Mouse (Mus musculus) heart, embryonic 12.5 days (tissue): Measurements from ENCODE around the gene Ccdc84. TPM values are rescaled to one million over a fixed set of nuclear protein-coding genes. Genes with fewer than 3 reads are reported as not detected.

Source experiments
- microRNA-seq: library from miRNA; unstranded; fragments of <30 nt; microRNA quantifications from one replicate; pipeline ENCODE4, GENCODE M21; 2017
- polyA plus RNA-seq: library from polyadenylated mRNA; unstranded; fragments of >200 nt; fragmentation: Nextera tagmentation; extraction: Ambion mirVana; gene quantifications from 2 replicates; pipeline ENCODE4 v1.2.1, GENCODE M21; 2016

The Ccdc84 gene
- polyA plus RNA-seq, 1 experiment from 2014 or later: 21.6 TPM

Small RNA genes within 50 kb of the gene (microRNA-seq; reads per million reads assigned to microRNA genes)
- gene Mir7085: not detected

Other genes starting within 250 kb of the Ccdc84 start
- gene Cbl, start 184.5 kb downstream of the Ccdc84 start, polyA plus RNA-seq: 18.3 and 20.0 TPM in 2 replicates
- gene Ccdc153, start 177.9 kb downstream of the Ccdc84 start, polyA plus RNA-seq: not detected in 2 replicates
- gene Pdzd3, start 167.1 kb downstream of the Ccdc84 start, polyA plus RNA-seq: not detected in 2 replicates
- gene Nlrx1, start 150.0 kb downstream of the Ccdc84 start, polyA plus RNA-seq: 6.9 and 7.7 TPM in 2 replicates
- gene Abcg4, start 130.0 kb downstream of the Ccdc84 start, polyA plus RNA-seq: 4.3 and 4.6 TPM in 2 replicates
- gene Hinfp, start 112.9 kb downstream of the Ccdc84 start, polyA plus RNA-seq: 16.5 and 18.3 TPM in 2 replicates
- gene C2cd2l, start 98.3 kb downstream of the Ccdc84 start, polyA plus RNA-seq: 8.6 and 10.3 TPM in 2 replicates
- gene Dpagt1, start 92.5 kb downstream of the Ccdc84 start, polyA plus RNA-seq: 29.7 and 31.4 TPM in 2 replicates
- 221 and 231 TPM in 2 replicates for gene H2afx, start 83.9 kb downstream of the Ccdc84 start, polyA plus RNA-seq
- 158 and 176 TPM in 2 replicates for gene Hmbs, start 74.3 kb downstream of the Ccdc84 start, polyA plus RNA-seq
- 19.7 and 21.8 TPM in 2 replicates for gene Vps11, start 56.9 kb downstream of the Ccdc84 start, polyA plus RNA-seq
- 21.5 and 23.6 TPM in 2 replicates for gene Hyou1, start 39.1 kb downstream of the Ccdc84 start, polyA plus RNA-seq
- 28.1 and 33.0 TPM in 2 replicates for gene Slc37a4, start 21.7 kb downstream of the Ccdc84 start, polyA plus RNA-seq
- gene Rps25, start 11.4 kb downstream of the Ccdc84 start, polyA plus RNA-seq: 1,234 and 1,239 TPM in 2 replicates
- 82.6 and 85.2 TPM in 2 replicates for gene Trappc4, start 11.0 kb downstream of the Ccdc84 start, polyA plus RNA-seq
- not detected in 2 replicates for gene Foxr1, start 22.6 kb upstream of the Ccdc84 start, polyA plus RNA-seq
- 0.42 TPM in 1 of 2 replicates, not detected in the other for gene Upk2, start 36.4 kb upstream of the Ccdc84 start, polyA plus RNA-seq
- 11.3 and 12.3 TPM in 2 replicates for gene Bcl9l, start 64.3 kb upstream of the Ccdc84 start, polyA plus RNA-seq
- gene Cxcr5, start 143.3 kb upstream of the Ccdc84 start, polyA plus RNA-seq: not detected in 2 replicates
- 12.4 and 13.5 TPM in 2 replicates for gene Ddx6, start 186.3 kb upstream of the Ccdc84 start, polyA plus RNA-seq